Mouse (Mus musculus) ES-Bruce4 (cell line): Measurements from ENCODE around the gene Nudt15. TPM values are rescaled to one million over a fixed set of nuclear protein-coding genes. Genes with fewer than 3 reads are reported as not detected.

Experiments
- H3K27ac ChIP-seq: 2 replicates; pipeline ENCODE4 v1.5.1; 2012; ENCODE audit warnings: low read length, inconsistent platforms; ENCODE audit not compliant: insufficient read depth
- H3K27me3 ChIP-seq: 2 replicates; pipeline ENCODE4 v1.6.1; 2012; ENCODE audit warnings: mild to moderate bottlenecking, low read length, inconsistent platforms; ENCODE audit not compliant: control insufficient read depth, poor library complexity, insufficient read depth, severe bottlenecking
- H3K36me3 ChIP-seq: 2 replicates; pipeline ENCODE4 v1.6.1; 2012; ENCODE audit warnings: inconsistent platforms, mild to moderate bottlenecking, low read length, moderate library complexity; ENCODE audit not compliant: control insufficient read depth, poor library complexity, insufficient read depth, severe bottlenecking
- H3K4me1 ChIP-seq: one replicate; pipeline ENCODE4 v1.8.1; 2011; ENCODE audit warnings: low read length; ENCODE audit not compliant: control insufficient read depth, insufficient read depth
- H3K4me3 ChIP-seq: 2 replicates; pipeline ENCODE4 v1.5.1; 2011; ENCODE audit warnings: low read depth, mild to moderate bottlenecking, low read length
- H3K9ac ChIP-seq: 2 replicates; pipeline ENCODE4 v1.6.1; 2012; ENCODE audit warnings: low read depth, mild to moderate bottlenecking, inconsistent platforms; ENCODE audit not compliant: poor library complexity, severe bottlenecking
- H3K9me3 ChIP-seq: replicated peaks from 2 replicates; pipeline ENCODE4 v1.6.1; 2012; ENCODE audit warnings: mild to moderate bottlenecking, low read length, inconsistent platforms; ENCODE audit not compliant: control insufficient read depth, poor library complexity, insufficient read depth, severe bottlenecking
- CTCF ChIP-seq: IDR thresholded peaks from one replicate; pipeline ENCODE4 v1.8.1; 2011; ENCODE audit warnings: low read depth, low read length
- EP300 ChIP-seq: IDR thresholded peaks from 2 replicates; pipeline ENCODE4 v1.6.1; 2011; ENCODE audit warnings: low read depth, low read length; ENCODE audit not compliant: insufficient read depth
- POLR2A ChIP-seq: IDR thresholded peaks from one replicate; pipeline ENCODE4 v1.8.1; 2011; ENCODE audit warnings: low read length; ENCODE audit not compliant: insufficient read depth
- polyA plus RNA-seq: library from polyadenylated mRNA; stranded (reverse); fragments of >200 nt; gene quantifications from 2 replicates; pipeline ENCODE4 v1.2.4, GENCODE M21; 2011; ENCODE audit warnings: low read depth; ENCODE audit not compliant: missing spikeins, insufficient read depth, insufficient read length

Gene Nudt15
- polyA plus RNA-seq, 1 experiment: 3.9 TPM

DNA sequence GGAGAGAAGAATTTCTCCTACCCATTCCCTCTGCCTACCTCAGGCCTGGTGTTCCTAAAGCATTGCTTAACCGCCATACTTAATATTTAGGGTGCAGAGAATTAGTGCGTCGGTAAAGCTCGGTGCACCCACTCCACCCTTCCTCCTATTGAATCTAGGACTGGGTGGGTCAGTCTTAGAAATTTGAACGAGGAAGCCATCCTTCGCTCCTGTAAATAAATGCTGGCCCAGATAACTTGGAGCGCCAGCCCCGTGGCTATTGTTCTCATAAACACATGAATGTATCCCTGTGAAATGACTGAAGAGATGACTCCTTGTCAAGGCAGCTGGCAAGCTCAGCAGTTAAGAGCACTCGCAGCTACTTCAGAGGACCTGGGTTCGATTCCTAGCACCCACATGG lies 71.0 kb downstream of the Nudt15 start:
- Histone ChIP-seq H3K9me3 (no peaks in the 10 kb centered on the region), H3K4me3 (no peak overlapping the region), H3K36me3 (no peaks in the 10 kb centered on the region), H3K4me1 (no peaks in the 10 kb centered on the region), H3K27ac (no peak overlapping the region), H3K9ac (no peak overlapping the region), H3K27me3 (no peaks in the 10 kb centered on the region)
- no peak for TF ChIP-seq EP300
- TF ChIP-seq POLR2A: no peak
- TF ChIP-seq CTCF: no peak

DNA sequence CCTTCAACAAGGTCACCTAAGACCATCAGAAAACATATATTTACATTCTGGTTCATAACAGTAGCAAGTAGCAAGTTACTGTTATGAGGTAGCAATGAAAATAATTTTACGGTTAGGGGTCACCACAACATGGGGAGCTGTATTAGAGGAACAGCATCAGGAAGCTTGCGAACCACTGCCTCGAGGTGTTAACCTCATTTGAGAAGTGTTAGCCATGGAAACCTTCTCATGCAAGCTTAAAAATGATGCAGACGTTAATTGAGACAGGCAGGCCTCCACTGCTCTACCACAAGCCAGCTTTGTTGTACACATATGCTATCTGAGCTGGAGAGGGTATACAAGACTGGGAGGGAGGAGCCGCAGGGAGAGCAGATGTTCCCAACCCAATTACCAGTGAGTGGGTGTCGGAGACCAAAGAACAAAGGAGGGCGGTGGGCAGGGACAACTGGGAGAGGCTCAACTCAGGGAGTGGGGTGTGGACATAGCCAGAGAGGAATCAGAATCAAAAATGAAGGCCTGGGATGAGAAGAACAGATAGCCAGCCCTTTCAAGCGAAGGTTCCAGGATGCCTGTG lies 71.6 kb downstream of the Nudt15 start:
- Histone ChIP-seq H3K9ac (no peak overlapping the region), H3K27me3 (no peaks in the 10 kb centered on the region), H3K9me3 (no peaks in the 10 kb centered on the region), H3K4me1 (no peaks in the 10 kb centered on the region), H3K36me3 (no peaks in the 10 kb centered on the region), H3K4me3 (no peak overlapping the region), H3K27ac (no peak overlapping the region)
- TF ChIP-seq EP300 (no peak), CTCF (no peak), POLR2A (no peak)

DNA sequence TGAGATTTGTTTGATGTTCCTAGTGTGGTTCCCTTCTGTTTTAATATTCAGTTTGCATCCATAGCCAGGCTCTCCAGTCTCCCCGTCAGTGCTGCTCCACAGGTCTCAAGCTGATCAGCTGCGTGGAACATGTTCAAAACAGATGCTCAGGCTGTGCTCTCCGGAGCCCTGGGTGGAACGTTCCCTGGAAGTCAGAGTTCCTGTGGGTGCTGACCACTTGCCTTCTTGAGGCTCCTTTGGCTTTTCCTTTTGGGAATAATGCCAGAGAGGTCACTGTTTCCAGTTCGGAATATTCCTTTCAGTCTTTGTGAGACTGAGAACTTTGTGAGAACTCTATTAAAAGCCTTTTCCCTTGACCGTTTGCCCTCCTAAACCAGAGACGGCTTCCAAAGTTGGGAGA lies 72.5 kb downstream of the Nudt15 start:
- no peaks in the 10 kb centered on the region for H3K4me1 ChIP-seq
- TF ChIP-seq EP300: no peak
- no peak for TF ChIP-seq POLR2A
- no peak for TF ChIP-seq CTCF
- no peak overlapping the region for H3K4me3 ChIP-seq
- no peaks in the 10 kb centered on the region for H3K27me3 ChIP-seq
- H3K27ac ChIP-seq: no peak overlapping the region
- no peaks in the 10 kb centered on the region for H3K9me3 ChIP-seq
- H3K9ac ChIP-seq: no peak overlapping the region
- H3K36me3 ChIP-seq: no peaks in the 10 kb centered on the region

DNA sequence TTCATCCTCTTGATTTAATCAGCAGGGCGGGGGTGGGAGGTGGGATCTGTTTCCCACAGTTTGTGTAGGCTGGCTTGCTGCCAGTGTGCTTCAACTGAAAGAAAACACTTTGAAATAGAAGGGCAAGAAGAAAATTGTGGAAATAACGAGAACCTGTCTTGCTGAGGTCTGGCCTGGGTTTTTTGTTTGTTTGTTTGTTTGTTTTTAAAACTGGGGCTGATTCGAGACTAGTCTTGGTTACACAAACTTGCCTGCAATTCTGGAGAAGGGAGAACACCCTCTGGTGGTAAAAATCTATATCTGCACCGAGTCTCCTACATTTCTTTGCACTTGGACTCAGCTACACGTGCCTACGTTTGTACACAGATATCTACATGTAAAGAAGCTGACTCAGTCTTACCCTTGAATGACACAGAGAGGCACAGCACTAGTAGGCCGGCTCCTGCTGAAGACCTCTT lies 73.4 kb downstream of the Nudt15 start:
- Histone ChIP-seq H3K9me3 (no peaks in the 10 kb centered on the region), H3K4me3 (no peak overlapping the region), H3K9ac (no peak overlapping the region), H3K27ac (no peak overlapping the region), H3K27me3 (no peaks in the 10 kb centered on the region), H3K4me1 (no peaks in the 10 kb centered on the region), H3K36me3 (no peaks in the 10 kb centered on the region)
- TF ChIP-seq POLR2A: no peak
- TF ChIP-seq CTCF: no peak
- no peak for TF ChIP-seq EP300

DNA sequence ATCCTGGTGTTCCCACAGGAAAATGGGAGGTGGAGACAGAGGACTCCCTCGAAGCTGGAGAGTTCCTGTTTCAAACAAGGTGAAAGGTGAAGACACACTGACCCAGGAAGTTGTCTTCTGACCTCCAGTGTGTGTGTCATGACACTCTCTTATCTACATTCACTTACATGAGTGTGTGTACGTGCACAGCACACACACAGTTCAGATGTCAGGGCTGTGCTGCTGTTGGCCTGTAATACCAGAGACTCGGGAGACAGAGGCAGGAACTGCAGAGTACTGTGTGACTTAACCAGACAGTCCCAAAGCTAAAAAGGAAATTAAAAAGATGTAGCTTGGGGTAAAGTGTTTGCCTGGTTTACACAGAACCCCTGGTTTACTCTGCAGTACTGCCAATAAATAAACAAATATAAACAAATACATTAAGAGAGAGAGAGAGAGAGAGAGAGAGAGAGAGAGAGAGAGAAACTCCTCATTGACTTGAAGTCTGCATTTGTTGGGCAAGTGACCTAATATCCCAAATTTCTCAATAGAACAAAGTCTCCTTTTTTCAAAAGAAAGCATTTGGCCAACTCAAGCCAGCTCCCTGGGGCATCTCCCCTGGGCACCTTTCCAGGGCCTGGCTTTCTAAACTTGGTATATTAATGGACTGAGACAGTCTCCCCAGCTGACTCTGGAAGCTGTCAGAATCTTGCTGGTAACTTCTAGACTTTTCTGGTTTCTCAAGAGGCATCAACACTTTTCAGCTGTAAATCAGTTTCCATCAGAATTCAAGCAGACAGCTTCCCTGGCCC lies 74.2 kb downstream of the Nudt15 start:
- Histone ChIP-seq H3K4me3 (no peak overlapping the region), H3K9me3 (no peaks in the 10 kb centered on the region), H3K4me1 (no peaks in the 10 kb centered on the region), H3K27me3 (no peaks in the 10 kb centered on the region), H3K36me3 (no peaks in the 10 kb centered on the region), H3K9ac (no peak overlapping the region), H3K27ac (no peak overlapping the region)
- TF ChIP-seq CTCF (no peak), EP300 (no peak), POLR2A (no peak)

DNA sequence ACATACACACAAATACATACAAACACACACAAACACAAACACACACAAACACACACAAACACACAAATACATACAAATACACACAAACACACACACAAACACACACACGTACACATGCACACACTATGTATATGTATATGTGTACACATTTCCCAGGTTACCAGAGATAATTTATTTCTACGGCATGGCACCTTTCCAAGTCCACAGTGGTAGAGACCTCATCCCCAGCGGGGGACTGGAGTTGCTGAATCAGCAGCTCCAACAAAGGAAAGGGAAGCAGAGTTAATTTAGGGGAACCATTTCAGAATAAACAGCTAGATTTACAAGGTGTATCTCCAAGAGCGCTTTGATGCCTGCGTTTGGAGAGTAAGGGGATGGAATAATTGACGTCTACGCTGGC lies 75.8 kb downstream of the Nudt15 start:
- no peak for TF ChIP-seq CTCF
- TF ChIP-seq EP300: no peak
- TF ChIP-seq POLR2A: no peak
- Histone ChIP-seq H3K36me3 (no peaks in the 10 kb centered on the region), H3K4me3 (no peak overlapping the region), H3K27me3 (no peaks in the 10 kb centered on the region), H3K9ac (no peak overlapping the region), H3K9me3 (no peaks in the 10 kb centered on the region), H3K27ac (no peak overlapping the region), H3K4me1 (no peaks in the 10 kb centered on the region)
